Mouse (Mus musculus): ENCODE data around the gene Ebf1. TPM values are rescaled to one million over a fixed set of nuclear protein-coding genes. Genes with fewer than 3 reads are reported as not detected.

Gene Ebf1
- polyA plus RNA-seq, 1 experiment = 26.6 TPM

- peaks cover 22% of the 10 kb centered on the region for H3K4me1 ChIP-seq (ENCODE audit: control insufficient read depth, insufficient read depth, insufficient read length)
- no peaks in the 10 kb centered on the region for H3K27me3 ChIP-seq (ENCODE audit: control insufficient read depth, insufficient read depth, low read length)
- TF ChIP-seq POLR2A (IDR thresholded peaks at IDR 0.05; ENCODE audit: low read depth, low read length) = no peak
- no peak for TF ChIP-seq CTCF (IDR thresholded peaks at IDR 0.05; ENCODE audit: extremely low read depth, insufficient read depth, insufficient read length, insufficient replicate concordance)
- WGBS = 35% methylated on average over 13 of the region's 13 CpGs
- H3K27ac ChIP-seq (ENCODE audit: insufficient read depth, low read length) = peak overlapping the region; percentile 97
- no peak for DNase-seq (ENCODE audit: low read depth in 1 of 2, low spot score in 2 of 2)
- peaks cover 2% of the 10 kb centered on the region; the same call in 1 of the 2 replicates for H3K36me3 ChIP-seq (ENCODE audit: control insufficient read depth, insufficient read depth, low read length)
- peak overlapping the region; percentile 28; the same call in 1 of the 2 replicates for H3K4me3 ChIP-seq (ENCODE audit: extremely low read depth, insufficient read depth, insufficient read length)
Measured at GRCm38 (mm10) chr11:44707381-44708289, 90.5 kb downstream of the Ebf1 start.

- Histone ChIP-seq H3K27me3 (ENCODE audit: control insufficient read depth, insufficient read depth, low read length) (no peaks in the 10 kb centered on the region), H3K36me3 (ENCODE audit: control insufficient read depth, insufficient read depth, low read length) (no peaks in the 10 kb centered on the region), H3K4me3 (ENCODE audit: extremely low read depth, insufficient read depth, insufficient read length) (no peak overlapping the region), H3K4me1 (ENCODE audit: control insufficient read depth, insufficient read depth, insufficient read length) (peaks cover 22% of the 10 kb centered on the region), H3K27ac (ENCODE audit: insufficient read depth, low read length) (no peak overlapping the region)
- TF ChIP-seq CTCF (IDR thresholded peaks at IDR 0.05; ENCODE audit: extremely low read depth, insufficient read depth, insufficient read length, insufficient replicate concordance) (no peak), POLR2A (IDR thresholded peaks at IDR 0.05; ENCODE audit: low read depth, low read length) (no peak)
- 91% methylated on average over 6 of the region's 6 CpGs for WGBS
- no peak for DNase-seq (ENCODE audit: low read depth in 1 of 2, low spot score in 2 of 2)
Measured at GRCm38 (mm10) chr11:44708290-44708685, 91.2 kb downstream of the Ebf1 start.

GRCm38 (mm10) chr11:44709073-44709618, 92.0 kb downstream of the Ebf1 start:
- Histone ChIP-seq H3K27me3 (ENCODE audit: control insufficient read depth, insufficient read depth, low read length) (no peaks in the 10 kb centered on the region), H3K4me1 (ENCODE audit: control insufficient read depth, insufficient read depth, insufficient read length) (peaks cover 22% of the 10 kb centered on the region), H3K36me3 (ENCODE audit: control insufficient read depth, insufficient read depth, low read length) (no peaks in the 10 kb centered on the region), H3K27ac (ENCODE audit: insufficient read depth, low read length) (peak overlapping the region; percentile 74), H3K4me3 (ENCODE audit: extremely low read depth, insufficient read depth, insufficient read length) (no peak overlapping the region)
- DNase-seq (ENCODE audit: low read depth in 1 of 2, low spot score in 2 of 2) = no peak
- TF ChIP-seq POLR2A (IDR thresholded peaks at IDR 0.05; ENCODE audit: low read depth, low read length) = no peak

GRCm38 (mm10) chr11:44709869-44710460, 92.8 kb downstream of the Ebf1 start:
- no peaks in the 10 kb centered on the region for H3K27me3 ChIP-seq (ENCODE audit: control insufficient read depth, insufficient read depth, low read length)
- TF ChIP-seq CTCF (IDR thresholded peaks at IDR 0.05; ENCODE audit: extremely low read depth, insufficient read depth, insufficient read length, insufficient replicate concordance) (no peak), POLR2A (IDR thresholded peaks at IDR 0.05; ENCODE audit: low read depth, low read length) (no peak)
- WGBS = 63% methylated on average over 6 of the region's 6 CpGs
- no peak for DNase-seq (ENCODE audit: low read depth in 1 of 2, low spot score in 2 of 2)
- H3K4me1 ChIP-seq (ENCODE audit: control insufficient read depth, insufficient read depth, insufficient read length) = peaks cover 22% of the 10 kb centered on the region
- H3K27ac ChIP-seq (ENCODE audit: insufficient read depth, low read length) = peak overlapping the region; percentile 87
- no peak overlapping the region for H3K4me3 ChIP-seq (ENCODE audit: extremely low read depth, insufficient read depth, insufficient read length)
- H3K36me3 ChIP-seq (ENCODE audit: control insufficient read depth, insufficient read depth, low read length) = no peaks in the 10 kb centered on the region

GRCm38 (mm10) chr11:44710861-44711260, 93.7 kb downstream of the Ebf1 start:
- TF ChIP-seq POLR2A (IDR thresholded peaks at IDR 0.05; ENCODE audit: low read depth, low read length) (no peak), CTCF (IDR thresholded peaks at IDR 0.05; ENCODE audit: extremely low read depth, insufficient read depth, insufficient read length, insufficient replicate concordance) (no peak)
- Histone ChIP-seq H3K4me1 (ENCODE audit: control insufficient read depth, insufficient read depth, insufficient read length) (peaks cover 22% of the 10 kb centered on the region), H3K27me3 (ENCODE audit: control insufficient read depth, insufficient read depth, low read length) (no peaks in the 10 kb centered on the region), H3K27ac (ENCODE audit: insufficient read depth, low read length) (peak overlapping the region; percentile 54; the same call in 1 of the 2 replicates), H3K36me3 (ENCODE audit: control insufficient read depth, insufficient read depth, low read length) (no peaks in the 10 kb centered on the region), H3K4me3 (ENCODE audit: extremely low read depth, insufficient read depth, insufficient read length) (no peak overlapping the region)
- DNase-seq (ENCODE audit: low read depth in 1 of 2, low spot score in 2 of 2) = no peak

GRCm38 (mm10) chr11:44714188-44714587, 97.1 kb downstream of the Ebf1 start:
- DNase-seq (ENCODE audit: low read depth in 1 of 2, low spot score in 2 of 2) = no peak
- Histone ChIP-seq H3K36me3 (ENCODE audit: control insufficient read depth, insufficient read depth, low read length) (no peaks in the 10 kb centered on the region), H3K4me1 (ENCODE audit: control insufficient read depth, insufficient read depth, insufficient read length) (peaks cover 8% of the 10 kb centered on the region; the same call in 1 of the 2 replicates), H3K4me3 (ENCODE audit: extremely low read depth, insufficient read depth, insufficient read length) (no peak overlapping the region), H3K27me3 (ENCODE audit: control insufficient read depth, insufficient read depth, low read length) (no peaks in the 10 kb centered on the region), H3K27ac (ENCODE audit: insufficient read depth, low read length) (no peak overlapping the region)
- no peak for TF ChIP-seq POLR2A (IDR thresholded peaks at IDR 0.05; ENCODE audit: low read depth, low read length)
- no peak for TF ChIP-seq CTCF (IDR thresholded peaks at IDR 0.05; ENCODE audit: extremely low read depth, insufficient read depth, insufficient read length, insufficient replicate concordance)
- 82% methylated on average over 5 of the region's 5 CpGs for WGBS
